Mouse (Mus musculus) liver, embryonic 16.5 days (tissue): ENCODE data around the gene Pafah1b3. TPM values are rescaled to one million over a fixed set of nuclear protein-coding genes. Genes with fewer than 3 reads are reported as not detected.

ENCODE experiments used
- ATAC-seq: fragments of 200-750 bp; cut with Nextera tagmentation; 2 replicates; pipeline ENCODE4 v1.8.0; 2017; ENCODE audit warnings: low read depth, mild to moderate bottlenecking, moderate number of reproducible peaks, moderate library complexity
- H3K27ac ChIP-seq: fragments of 300-500 bp; sonication (generic); 2 replicates; pipeline ENCODE4 v1.5.1; 2014; ENCODE audit warnings: mild to moderate bottlenecking, low read length
- H3K27me3 ChIP-seq: fragments of 300-500 bp; sonication (generic); 2 replicates; pipeline ENCODE4 v1.6.1; 2014; ENCODE audit warnings: low read depth, low read length, mixed read lengths; ENCODE audit not compliant: control insufficient read depth, insufficient read depth
- H3K36me3 ChIP-seq: fragments of 300-500 bp; sonication (generic); 2 replicates; pipeline ENCODE4 v1.6.1; 2014; ENCODE audit warnings: mild to moderate bottlenecking; ENCODE audit not compliant: control insufficient read depth, insufficient read depth
- H3K4me1 ChIP-seq: fragments of 300-500 bp; sonication (generic); 2 replicates; pipeline ENCODE4 v1.6.1; 2014; ENCODE audit warnings: low read depth, low read length, mixed read lengths; ENCODE audit not compliant: control insufficient read depth
- H3K4me2 ChIP-seq: fragments of 300-500 bp; sonication (generic); 2 replicates; pipeline ENCODE4 v1.6.1; 2014; ENCODE audit warnings: low read depth, low read length, mixed read lengths
- H3K4me3 ChIP-seq: fragments of 300-500 bp; sonication (generic); 2 replicates; pipeline ENCODE4 v1.5.1; 2014; ENCODE audit warnings: low read depth, mild to moderate bottlenecking, low read length
- H3K9ac ChIP-seq: fragments of 300-500 bp; sonication (generic); 2 replicates; pipeline ENCODE4 v1.6.1; 2014; ENCODE audit warnings: low read depth, low read length
- H3K9me3 ChIP-seq: fragments of 300-500 bp; sonication (generic); replicated peaks from 2 replicates; pipeline ENCODE4 v1.6.1; 2016; ENCODE audit warnings: low read length; ENCODE audit not compliant: control insufficient read depth
- WGBS: fragments of 180-500 bp; shearing (Covaris S2); extraction: QIAGEN DNeasy Blood & Tissue Kit; methylation state at CpG from one replicate; pipeline ENCODE4 v1.1.7; 2014; ENCODE audit not compliant: insufficient replicate concordance; 5-methylcytosine and 5-hydroxymethylcytosine counted together
- polyA plus RNA-seq: library from polyadenylated mRNA; unstranded; fragments of >200 nt; fragmentation: Nextera tagmentation; extraction: Ambion mirVana; gene quantifications from 2 replicates; pipeline ENCODE4 v1.2.1, GENCODE M21; 2015

Gene Pafah1b3
- polyA plus RNA-seq, 1 experiment from 2014 or later: 25.6 TPM

DNA sequence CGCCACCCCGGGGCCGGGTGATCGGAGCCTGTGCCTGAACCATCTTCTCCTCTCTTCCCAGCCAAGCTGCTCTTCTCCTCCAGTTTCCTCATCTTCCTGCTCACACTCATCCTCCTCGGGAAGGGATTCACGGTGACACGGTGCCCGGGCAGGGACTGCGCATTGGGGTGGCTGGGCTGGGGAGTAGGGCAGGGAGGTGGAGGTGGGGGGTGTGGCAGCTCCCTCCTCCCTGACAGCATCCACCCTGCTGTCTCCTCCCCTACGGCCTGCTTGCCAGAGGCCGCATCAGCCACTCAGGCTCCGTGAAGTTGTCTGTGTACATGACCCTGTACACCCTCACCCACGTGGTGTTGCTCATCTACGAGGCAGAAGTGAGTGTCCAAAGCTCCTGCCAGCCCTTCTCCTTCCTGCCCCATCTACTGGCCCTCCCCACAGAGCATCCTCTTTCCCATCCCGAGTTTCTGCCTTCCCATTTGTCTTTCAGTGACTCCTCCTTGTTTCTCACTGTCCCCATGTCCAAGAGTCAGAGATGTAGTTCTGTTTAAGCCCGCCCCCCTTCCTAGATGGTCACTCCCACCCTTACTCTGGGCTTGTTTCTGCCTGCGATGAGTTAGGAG is 11.0 kb upstream of the Pafah1b3 start:
- H3K9ac ChIP-seq: no peak overlapping the region
- H3K4me1 ChIP-seq: peaks cover 7% of the 10 kb centered on the region; the same call in 1 of the 2 replicates
- peaks cover 68% of the 10 kb centered on the region for H3K27me3 ChIP-seq
- no peak overlapping the region for H3K4me3 ChIP-seq
- 50% methylated on average over 17 of the region's 17 CpGs for WGBS
- no peak overlapping the region for H3K27ac ChIP-seq
- no peaks in the 10 kb centered on the region for H3K36me3 ChIP-seq
- no peak for ATAC-seq
- H3K9me3 ChIP-seq: no peaks in the 10 kb centered on the region
- no peak overlapping the region for H3K4me2 ChIP-seq

DNA sequence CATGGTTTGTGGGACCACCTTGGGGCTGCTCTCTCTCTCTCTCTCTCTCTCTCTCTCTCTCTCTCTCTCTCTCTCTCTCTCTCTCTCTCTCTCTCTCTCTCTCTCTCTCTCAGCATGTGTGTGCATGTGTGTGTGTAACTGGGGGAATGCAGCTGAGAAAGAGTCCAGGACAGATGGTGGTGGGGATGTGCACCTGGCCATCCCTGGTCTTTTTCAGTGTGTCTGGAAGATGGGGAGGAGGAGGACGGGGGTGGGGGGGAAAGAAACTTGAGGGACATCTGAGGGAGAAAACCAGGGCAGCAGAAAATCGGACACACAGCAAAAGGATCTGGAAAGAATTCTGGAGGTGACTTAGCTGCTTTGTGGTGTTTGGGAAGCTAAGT is 8.8 kb upstream of the Pafah1b3 start:
- no peak overlapping the region for H3K4me2 ChIP-seq
- 31% methylated on average over 2 of the region's 2 CpGs for WGBS

DNA sequence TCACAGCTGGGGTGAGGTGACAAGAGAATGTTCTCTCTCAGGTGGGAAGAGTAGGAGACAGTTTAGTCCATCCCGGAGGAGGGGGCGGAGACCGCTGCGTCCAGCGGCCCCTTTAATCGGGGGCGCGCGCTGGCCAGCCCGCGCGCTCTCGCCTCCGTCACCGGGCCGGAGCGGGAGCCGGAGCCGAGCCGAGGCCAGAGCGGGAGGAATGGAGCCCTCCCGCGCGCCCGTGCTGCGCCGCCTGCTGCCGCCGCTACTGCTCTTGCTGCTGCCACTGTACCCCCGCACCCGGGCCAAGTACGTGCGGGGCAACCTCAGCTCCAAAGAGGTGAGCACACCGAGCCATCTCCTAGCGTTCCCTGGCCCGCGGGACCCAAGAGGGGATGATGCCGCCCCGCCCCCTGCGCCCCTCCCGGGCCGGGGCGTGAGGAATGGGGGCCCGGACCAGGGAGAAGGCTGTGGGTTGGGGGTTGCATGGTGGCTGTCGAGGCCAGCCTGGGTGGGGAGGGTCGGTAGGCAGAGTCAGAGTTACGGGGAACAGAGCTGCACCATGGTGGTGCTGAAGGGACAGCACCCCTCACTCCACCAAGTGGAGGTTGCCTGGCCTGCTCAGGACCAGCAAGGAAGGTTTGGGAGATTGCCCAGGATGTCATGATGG is 8.3 kb upstream of the Pafah1b3 start, which contains the start of gene Tmem145:
Gene Tmem145, plus strand, starts transcription at position 151 of the 658 bp plus-strand sequence.
- Histone ChIP-seq H3K27me3 (peaks cover 50% of the 10 kb centered on the region), H3K36me3 (no peaks in the 10 kb centered on the region), H3K4me3 (peak within 1 kb of the TSS; percentile 47), H3K4me2 (peak within 1 kb of the TSS; percentile 58), H3K4me1 (peaks cover 7% of the 10 kb centered on the region; the same call in 1 of the 2 replicates), H3K9ac (no peak within 1 kb of the TSS), H3K9me3 (no peaks in the 10 kb centered on the region), H3K27ac (no peak within 1 kb of the TSS)
- WGBS: under 1% methylated on average over 46 of the region's 47 CpGs
- peak; percentile 43; the same call in 1 of the 2 replicates for ATAC-seq

More for the DNA sequence above, 8.8 kb upstream of the Pafah1b3 start:
- H3K9me3 ChIP-seq: no peaks in the 10 kb centered on the region
- no peak overlapping the region for H3K9ac ChIP-seq
- no peak for ATAC-seq
- H3K27ac ChIP-seq: no peak overlapping the region
- no peak overlapping the region for H3K4me3 ChIP-seq
- no peaks in the 10 kb centered on the region for H3K36me3 ChIP-seq
- peaks cover 7% of the 10 kb centered on the region; the same call in 1 of the 2 replicates for H3K4me1 ChIP-seq
- peaks cover 52% of the 10 kb centered on the region for H3K27me3 ChIP-seq

DNA sequence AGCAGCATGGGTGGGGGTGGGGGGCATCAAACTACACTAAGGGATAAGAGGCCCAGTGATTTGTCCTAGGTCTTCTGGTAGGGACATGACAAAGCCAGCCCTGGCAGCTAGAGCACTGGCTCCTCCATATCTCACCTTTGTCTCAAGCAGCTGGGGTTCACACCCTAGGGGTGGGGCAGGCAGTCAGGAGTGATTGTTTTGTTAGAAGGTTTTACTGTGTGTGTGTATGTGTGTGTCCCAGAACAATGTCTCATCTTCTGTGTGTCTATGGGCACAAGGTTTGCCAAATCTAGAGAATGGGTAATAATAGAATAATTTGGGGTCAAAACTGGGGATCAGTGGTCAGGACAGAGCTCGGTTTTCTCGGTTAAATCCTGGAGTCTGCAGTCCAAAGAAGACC is 7.7 kb upstream of the Pafah1b3 start:
- Histone ChIP-seq H3K4me2 (peak overlapping the region; percentile 58), H3K9me3 (no peaks in the 10 kb centered on the region), H3K27ac (no peak overlapping the region), H3K9ac (no peak overlapping the region), H3K36me3 (no peaks in the 10 kb centered on the region), H3K4me3 (no peak overlapping the region), H3K4me1 (peaks cover 7% of the 10 kb centered on the region; the same call in 1 of the 2 replicates), H3K27me3 (peaks cover 50% of the 10 kb centered on the region)
- no peak for ATAC-seq
- WGBS: 0% methylated on average over 2 of the region's 2 CpGs

DNA sequence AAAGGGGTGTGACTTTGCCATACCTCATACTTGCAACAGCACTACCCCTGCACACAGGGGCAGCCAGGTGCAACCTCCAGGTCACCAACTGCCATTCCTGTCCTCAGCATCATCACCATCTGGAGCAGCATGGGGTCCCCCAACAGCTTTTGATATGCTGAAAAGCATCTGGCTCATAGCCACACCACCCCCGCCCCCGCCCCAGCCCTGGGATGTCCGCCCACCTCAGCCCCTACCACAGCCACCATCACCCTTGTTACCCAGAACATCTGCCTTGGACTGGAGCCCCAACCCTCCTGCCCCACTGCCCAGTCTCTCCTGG is 5.9 kb upstream of the Pafah1b3 start:
- Histone ChIP-seq H3K27ac (no peak overlapping the region), H3K9ac (no peak overlapping the region), H3K4me2 (no peak overlapping the region), H3K36me3 (no peaks in the 10 kb centered on the region), H3K9me3 (no peaks in the 10 kb centered on the region), H3K4me3 (no peak overlapping the region), H3K27me3 (peaks cover 40% of the 10 kb centered on the region), H3K4me1 (peaks cover 7% of the 10 kb centered on the region; the same call in 1 of the 2 replicates)
- 59% methylated on average over 3 of the region's 3 CpGs for WGBS
- no peak for ATAC-seq

DNA sequence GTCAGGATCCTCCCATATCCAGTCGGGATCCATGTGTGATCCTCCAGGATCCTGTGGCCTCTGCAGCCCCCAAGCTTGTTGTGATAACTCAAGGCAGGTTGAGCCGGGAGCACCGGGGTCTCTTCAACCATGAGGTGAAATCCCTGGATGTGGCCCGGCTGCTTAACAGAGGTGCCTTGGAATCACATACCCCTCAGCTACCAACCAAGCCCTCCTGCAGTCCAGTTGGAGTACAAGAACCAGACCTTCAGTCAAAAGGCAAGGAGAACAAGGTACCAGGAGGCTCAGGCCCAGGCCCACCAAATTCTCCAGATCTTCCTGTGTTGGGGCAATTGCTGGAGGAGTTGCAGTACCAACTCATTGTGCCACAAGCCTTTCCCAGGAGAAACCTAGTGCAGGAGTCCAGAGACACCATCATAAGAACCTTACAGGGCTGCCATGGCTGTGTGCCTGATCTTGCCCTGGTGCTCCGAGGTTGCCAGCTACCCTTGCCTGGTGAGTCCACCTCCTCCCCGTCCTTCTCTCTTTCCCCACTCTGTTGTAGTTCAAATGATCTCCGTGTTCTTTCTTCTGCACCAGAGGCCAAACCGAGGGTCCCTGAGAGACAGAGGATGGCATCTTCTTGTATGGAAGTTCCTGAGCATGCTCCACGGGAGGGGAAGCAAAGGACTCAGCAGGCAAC is 5.4 kb upstream of the Pafah1b3 start:
- no peak overlapping the region for H3K4me3 ChIP-seq
- no peaks in the 10 kb centered on the region for H3K36me3 ChIP-seq
- H3K4me2 ChIP-seq: no peak overlapping the region
- ATAC-seq: no peak
- peaks cover 36% of the 10 kb centered on the region for H3K27me3 ChIP-seq
- H3K4me1 ChIP-seq: peaks cover 7% of the 10 kb centered on the region; the same call in 1 of the 2 replicates
- H3K9me3 ChIP-seq: no peaks in the 10 kb centered on the region
- no peak overlapping the region for H3K9ac ChIP-seq
- 49% methylated on average over 9 of the region's 9 CpGs for WGBS
- no peak overlapping the region for H3K27ac ChIP-seq

DNA sequence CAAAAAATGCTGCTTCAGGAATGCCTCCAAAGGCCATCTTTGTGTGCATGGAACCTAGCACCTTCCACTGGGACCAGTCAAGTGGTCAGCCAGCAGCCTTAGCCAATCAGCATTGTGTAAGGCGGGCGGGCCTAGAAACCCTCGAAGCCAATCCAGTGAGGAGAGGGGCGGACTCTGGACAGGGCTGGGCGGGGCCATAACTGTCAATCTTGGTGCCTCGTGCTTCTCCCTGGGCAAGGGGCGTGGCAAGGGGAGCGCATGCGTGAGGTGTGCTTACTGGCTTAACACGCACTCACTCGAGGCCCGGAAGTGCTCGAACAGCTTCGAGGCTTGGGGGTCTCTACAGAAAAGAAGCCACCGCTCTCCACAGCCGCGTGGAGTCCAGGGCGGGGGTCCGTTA is 3.3 kb upstream of the Pafah1b3 start, which contains the start of gene Prr19:
Gene Prr19, plus strand, starts transcription at position 349 of the 400 bp plus-strand sequence.
- Histone ChIP-seq H3K9me3 (no peaks in the 10 kb centered on the region), H3K4me3 (no peak within 1 kb of the TSS), H3K27me3 (peaks cover 17% of the 10 kb centered on the region), H3K36me3 (no peaks in the 10 kb centered on the region), H3K27ac (no peak within 1 kb of the TSS), H3K4me2 (no peak within 1 kb of the TSS), H3K9ac (no peak within 1 kb of the TSS), H3K4me1 (peaks cover 24% of the 10 kb centered on the region)
- ATAC-seq: 0 out of 2 replicates have a peak, but pooled peaks have one; percentile 9
- 56% methylated on average over 19 of the region's 19 CpGs for WGBS

DNA sequence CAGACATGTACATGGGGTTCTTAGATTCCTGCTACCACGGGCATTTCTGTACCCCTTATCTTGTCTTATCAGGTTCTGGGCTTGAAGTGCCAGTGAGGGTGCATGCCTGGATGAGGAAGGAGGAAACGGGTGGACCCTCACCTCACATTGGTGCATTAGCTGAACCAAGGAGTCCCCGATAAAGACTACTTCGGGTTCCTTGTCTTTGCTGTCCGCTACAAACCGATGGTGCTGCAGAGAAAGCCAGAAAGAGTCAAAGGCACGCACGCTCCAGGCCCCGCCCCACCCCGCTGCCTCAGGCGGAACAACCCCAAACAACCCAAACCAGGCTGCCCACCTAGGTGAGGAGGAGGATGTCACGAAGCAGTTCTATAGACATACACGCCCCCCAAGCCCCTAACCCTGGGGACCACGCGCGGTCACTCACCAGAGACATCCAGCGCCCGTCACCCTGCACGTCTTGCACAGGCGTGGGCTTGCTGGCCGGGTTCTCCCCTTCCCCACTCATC is 787 bp downstream of the Pafah1b3 start:
- Histone ChIP-seq H3K4me1 (peaks cover 19% of the 10 kb centered on the region), H3K4me3 (peak overlapping the region; percentile 73), H3K27me3 (no peaks in the 10 kb centered on the region), H3K36me3 (peaks cover 19% of the 10 kb centered on the region), H3K9me3 (no peaks in the 10 kb centered on the region), H3K27ac (no peak overlapping the region; the same call in 1 of the 2 replicates), H3K9ac (peak overlapping the region; percentile 77), H3K4me2 (peak overlapping the region; percentile 88)
- peak; percentile 7; the same call in 1 of the 2 replicates for ATAC-seq
- 1% methylated on average over 21 of the region's 21 CpGs for WGBS
